Mouse (Mus musculus): ENCODE measurements around the gene Bcar3. TPM values are rescaled to one million over a fixed set of nuclear protein-coding genes. Genes with fewer than 3 reads are reported as not detected.

The Bcar3 gene
- polyA plus RNA-seq, 1 experiment = 8.2 TPM

DNA sequence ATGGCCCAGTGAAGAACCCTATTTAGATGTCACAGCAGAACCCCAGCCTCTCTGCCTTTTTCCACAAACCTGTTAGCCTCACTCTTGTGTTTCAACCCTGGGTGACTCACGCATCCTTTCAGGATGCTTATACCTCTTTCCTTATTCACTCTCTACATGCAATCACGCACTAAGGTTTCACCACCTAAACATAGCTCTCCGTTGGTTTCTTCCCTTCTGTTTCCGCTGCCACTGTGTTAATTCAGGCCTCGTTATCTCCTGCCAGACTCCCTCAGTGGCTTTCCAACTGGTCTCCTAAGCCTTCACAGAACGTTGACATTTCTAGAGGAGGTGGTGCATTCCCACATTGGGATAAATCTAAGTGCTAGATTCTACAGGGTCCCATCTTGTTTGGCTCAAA is 196.6 kb downstream of the Bcar3 start:
- WGBS = 93% methylated on average over 6 of the region's 6 CpGs
- Histone ChIP-seq H3K27me3 (ENCODE audit: control insufficient read depth, insufficient read depth, low read length) (no peaks in the 10 kb centered on the region), H3K36me3 (ENCODE audit: control insufficient read depth, insufficient read depth, low read length) (no peaks in the 10 kb centered on the region), H3K4me3 (ENCODE audit: control insufficient read depth, insufficient read depth, low read length) (no peak overlapping the region), H3K4me1 (replicated peaks; ENCODE audit: control insufficient read depth, insufficient read depth, low read length) (no peaks in the 10 kb centered on the region), H3K27ac (ENCODE audit: control insufficient read depth, insufficient read depth, low read length) (no peak overlapping the region)
- TF ChIP-seq POLR2A (IDR thresholded peaks at IDR 0.05; ENCODE audit: control insufficient read depth, extremely low read depth, insufficient read depth, low read length, poor library complexity) = no peak
- no peak for TF ChIP-seq CTCF (IDR thresholded peaks at IDR 0.05; ENCODE audit: borderline replicate concordance, control insufficient read depth, extremely low read depth, insufficient read depth, low read length, poor library complexity)
- no peak for DNase-seq

- Histone ChIP-seq H3K27me3 (ENCODE audit: control insufficient read depth, insufficient read depth, low read length) (no peaks in the 10 kb centered on the region), H3K27ac (ENCODE audit: control insufficient read depth, insufficient read depth, low read length) (no peak overlapping the region), H3K4me1 (replicated peaks; ENCODE audit: control insufficient read depth, insufficient read depth, low read length) (no peaks in the 10 kb centered on the region), H3K36me3 (ENCODE audit: control insufficient read depth, insufficient read depth, low read length) (no peaks in the 10 kb centered on the region), H3K4me3 (ENCODE audit: control insufficient read depth, insufficient read depth, low read length) (no peak overlapping the region)
- TF ChIP-seq CTCF (IDR thresholded peaks at IDR 0.05; ENCODE audit: borderline replicate concordance, control insufficient read depth, extremely low read depth, insufficient read depth, low read length, poor library complexity) (no peak), POLR2A (IDR thresholded peaks at IDR 0.05; ENCODE audit: control insufficient read depth, extremely low read depth, insufficient read depth, low read length, poor library complexity) (no peak)
- WGBS = 97% methylated on average over 3 of the region's 3 CpGs
- no peak for DNase-seq
Measured at GRCm38 (mm10) chr3:122492006-122492405, 198.1 kb downstream of the Bcar3 start.

DNA sequence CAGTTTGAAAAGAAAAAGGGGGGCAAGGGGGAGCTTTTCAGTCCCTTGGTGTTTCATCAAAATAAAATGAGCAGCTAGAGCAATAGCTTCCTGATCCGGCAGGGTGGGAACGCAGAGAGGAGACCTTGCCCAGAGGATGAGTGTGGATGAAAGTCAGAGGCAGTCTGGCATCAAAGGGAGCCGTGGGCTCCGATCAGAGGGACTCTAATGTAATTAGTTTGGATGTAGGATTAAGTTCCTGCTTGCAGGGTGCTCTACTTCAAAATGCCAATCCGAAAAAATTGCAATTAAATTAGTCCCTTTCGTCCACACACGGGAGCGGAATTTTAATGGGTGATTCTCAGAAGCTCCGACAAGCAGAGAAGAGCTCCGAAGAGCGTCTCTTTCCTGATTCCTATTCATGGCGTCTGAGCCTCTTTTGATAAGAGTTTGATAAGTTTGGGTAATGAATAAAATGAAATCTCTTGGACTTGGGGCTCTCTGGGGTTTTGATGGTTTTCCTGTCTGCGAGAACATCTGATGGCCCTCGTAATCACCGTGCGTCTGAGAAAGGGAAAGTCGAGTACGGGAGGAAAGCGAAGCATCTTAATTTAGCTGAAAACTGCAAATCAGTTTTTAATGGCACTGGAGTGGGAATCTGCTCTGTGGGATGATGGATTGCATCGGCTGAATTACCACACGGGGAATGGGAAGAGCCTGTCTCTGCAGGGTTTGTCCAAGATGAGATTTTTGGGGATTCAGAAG is 199.1 kb downstream of the Bcar3 start:
- Histone ChIP-seq H3K36me3 (ENCODE audit: control insufficient read depth, insufficient read depth, low read length) (no peaks in the 10 kb centered on the region), H3K27me3 (ENCODE audit: control insufficient read depth, insufficient read depth, low read length) (no peaks in the 10 kb centered on the region), H3K27ac (ENCODE audit: control insufficient read depth, insufficient read depth, low read length) (no peak overlapping the region), H3K4me1 (replicated peaks; ENCODE audit: control insufficient read depth, insufficient read depth, low read length) (no peaks in the 10 kb centered on the region), H3K4me3 (ENCODE audit: control insufficient read depth, insufficient read depth, low read length) (no peak overlapping the region)
- DNase-seq = no peak
- TF ChIP-seq CTCF (IDR thresholded peaks at IDR 0.05; ENCODE audit: borderline replicate concordance, control insufficient read depth, extremely low read depth, insufficient read depth, low read length, poor library complexity) (no peak), POLR2A (IDR thresholded peaks at IDR 0.05; ENCODE audit: control insufficient read depth, extremely low read depth, insufficient read depth, low read length, poor library complexity) (no peak)
- 79% methylated on average over 21 of the region's 21 CpGs for WGBS

DNA sequence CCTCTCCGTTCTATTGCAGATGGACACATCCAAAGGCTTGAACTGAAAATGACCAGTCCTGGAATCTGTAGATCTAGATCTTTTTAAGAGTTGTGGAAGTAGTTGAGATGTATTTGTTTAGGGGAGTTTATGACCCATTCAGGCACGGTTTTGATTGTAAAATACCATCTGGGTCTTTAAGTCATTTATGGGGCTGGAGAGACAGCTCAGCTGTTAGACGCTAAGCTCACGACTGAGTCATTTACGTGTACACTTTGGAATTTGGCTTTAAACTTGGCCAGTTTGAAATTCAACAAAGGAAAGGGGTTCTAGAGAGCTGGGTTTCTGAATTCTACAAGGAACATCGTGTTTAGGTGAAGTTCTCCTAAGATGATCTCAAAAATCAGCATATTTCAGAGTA is 200.8 kb downstream of the Bcar3 start:
- no peaks in the 10 kb centered on the region for H3K4me1 ChIP-seq (replicated peaks; ENCODE audit: control insufficient read depth, insufficient read depth, low read length)
- TF ChIP-seq POLR2A (IDR thresholded peaks at IDR 0.05; ENCODE audit: control insufficient read depth, extremely low read depth, insufficient read depth, low read length, poor library complexity) (no peak), CTCF (IDR thresholded peaks at IDR 0.05; ENCODE audit: borderline replicate concordance, control insufficient read depth, extremely low read depth, insufficient read depth, low read length, poor library complexity) (no peak)
- H3K27ac ChIP-seq (ENCODE audit: control insufficient read depth, insufficient read depth, low read length) = no peak overlapping the region
- H3K4me3 ChIP-seq (ENCODE audit: control insufficient read depth, insufficient read depth, low read length) = no peak overlapping the region
- H3K36me3 ChIP-seq (ENCODE audit: control insufficient read depth, insufficient read depth, low read length) = no peaks in the 10 kb centered on the region
- 96% methylated on average over 6 of the region's 6 CpGs for WGBS
- no peak for DNase-seq
- H3K27me3 ChIP-seq (ENCODE audit: control insufficient read depth, insufficient read depth, low read length) = no peaks in the 10 kb centered on the region

- Histone ChIP-seq H3K4me1 (replicated peaks; ENCODE audit: control insufficient read depth, insufficient read depth, low read length) (no peaks in the 10 kb centered on the region), H3K4me3 (ENCODE audit: control insufficient read depth, insufficient read depth, low read length) (no peak overlapping the region), H3K36me3 (ENCODE audit: control insufficient read depth, insufficient read depth, low read length) (no peaks in the 10 kb centered on the region), H3K27me3 (ENCODE audit: control insufficient read depth, insufficient read depth, low read length) (no peaks in the 10 kb centered on the region), H3K27ac (ENCODE audit: control insufficient read depth, insufficient read depth, low read length) (no peak overlapping the region)
- TF ChIP-seq POLR2A (IDR thresholded peaks at IDR 0.05; ENCODE audit: control insufficient read depth, extremely low read depth, insufficient read depth, low read length, poor library complexity) (no peak), CTCF (IDR thresholded peaks at IDR 0.05; ENCODE audit: borderline replicate concordance, control insufficient read depth, extremely low read depth, insufficient read depth, low read length, poor library complexity) (no peak)
- WGBS = 84% methylated on average over 6 of the region's 6 CpGs
- no peak for DNase-seq
Measured at GRCm38 (mm10) chr3:122497871-122498270, 203.9 kb downstream of the Bcar3 start.

- no peak for TF ChIP-seq POLR2A (IDR thresholded peaks at IDR 0.05; ENCODE audit: control insufficient read depth, extremely low read depth, insufficient read depth, low read length, poor library complexity)
- no peak for TF ChIP-seq CTCF (IDR thresholded peaks at IDR 0.05; ENCODE audit: borderline replicate concordance, control insufficient read depth, extremely low read depth, insufficient read depth, low read length, poor library complexity)
- Histone ChIP-seq H3K27ac (ENCODE audit: control insufficient read depth, insufficient read depth, low read length) (no peak overlapping the region), H3K36me3 (ENCODE audit: control insufficient read depth, insufficient read depth, low read length) (no peaks in the 10 kb centered on the region), H3K4me1 (replicated peaks; ENCODE audit: control insufficient read depth, insufficient read depth, low read length) (no peaks in the 10 kb centered on the region), H3K27me3 (ENCODE audit: control insufficient read depth, insufficient read depth, low read length) (no peaks in the 10 kb centered on the region), H3K4me3 (ENCODE audit: control insufficient read depth, insufficient read depth, low read length) (no peak overlapping the region)
- no peak for DNase-seq
- 95% methylated on average over 7 of the region's 7 CpGs for WGBS
Measured at GRCm38 (mm10) chr3:122498528-122498927, 204.6 kb downstream of the Bcar3 start.
